Mouse (Mus musculus) midbrain, embryonic 16.5 days (tissue): Measurements from ENCODE around the gene Unc93a2. TPM values are rescaled to one million over a fixed set of nuclear protein-coding genes. Genes with fewer than 3 reads are reported as not detected.
"Not testable (repeated sequence)": the region's sequence is repeated elsewhere in the genome, so short reads cannot be mapped to it uniquely, and the experiment has no call there.

ENCODE experiments used
- ATAC-seq: fragments of 200-750 bp; cut with Nextera tagmentation; 2 replicates; pipeline ENCODE4 v1.8.0; 2017; ENCODE audit warnings: moderate TSS enrichment
- H3K27ac ChIP-seq: fragments of 300-500 bp; sonication (generic); 2 replicates; pipeline ENCODE4 v1.5.1; 2014; ENCODE audit warnings: mild to moderate bottlenecking, low read length, mixed read lengths
- H3K27me3 ChIP-seq: fragments of 300-500 bp; sonication (generic); 2 replicates; pipeline ENCODE4 v1.6.1; 2014; ENCODE audit warnings: low read depth, low read length, mixed read lengths; ENCODE audit not compliant: control insufficient read depth, insufficient read depth
- H3K36me3 ChIP-seq: fragments of 300-500 bp; sonication (generic); 2 replicates; pipeline ENCODE4 v1.6.1; 2014; ENCODE audit warnings: mild to moderate bottlenecking, low read length, moderate library complexity, mixed read lengths; ENCODE audit not compliant: control insufficient read depth, insufficient read depth
- H3K4me1 ChIP-seq: fragments of 300-500 bp; sonication (generic); 2 replicates; pipeline ENCODE4 v1.6.1; 2014; ENCODE audit warnings: mild to moderate bottlenecking, low read length, mixed read lengths; ENCODE audit not compliant: control insufficient read depth, insufficient read depth
- H3K4me2 ChIP-seq: fragments of 300-500 bp; sonication (generic); 2 replicates; pipeline ENCODE4 v1.6.1; 2014; ENCODE audit warnings: mild to moderate bottlenecking, low read length, mixed read lengths
- H3K4me3 ChIP-seq: fragments of 300-500 bp; sonication (generic); 2 replicates; pipeline ENCODE4 v1.5.1; 2014; ENCODE audit warnings: low read depth, mild to moderate bottlenecking, low read length, moderate library complexity, mixed read lengths
- H3K9ac ChIP-seq: fragments of 300-500 bp; sonication (generic); 2 replicates; pipeline ENCODE4 v1.6.1; 2014; ENCODE audit warnings: low read depth, low read length, mixed read lengths
- H3K9me3 ChIP-seq: fragments of 300-500 bp; sonication (generic); replicated peaks from 2 replicates; pipeline ENCODE4 v1.6.1; 2014; ENCODE audit warnings: mild to moderate bottlenecking, low read length, mixed read lengths; ENCODE audit not compliant: control insufficient read depth, poor library complexity, severe bottlenecking
- WGBS: fragments of 180-500 bp; shearing (Covaris S2); extraction: QIAGEN DNeasy Blood & Tissue Kit; methylation state at CpG from one replicate; pipeline ENCODE4 v1.1.7; 2014; 5-methylcytosine and 5-hydroxymethylcytosine counted together
- polyA plus RNA-seq: library from polyadenylated mRNA; unstranded; fragments of >200 nt; fragmentation: Nextera tagmentation; extraction: Ambion mirVana; gene quantifications from 2 replicates; pipeline ENCODE4 v1.2.1, GENCODE M21; 2015

The Unc93a2 gene
- polyA plus RNA-seq, 1 experiment from 2014 or later = not detected

- 86% methylated on average over 1 of the region's 1 CpGs for WGBS
- not testable (repeated sequence) for H3K4me3 ChIP-seq, H3K4me2 ChIP-seq, H3K4me1 ChIP-seq, ATAC-seq, H3K9me3 ChIP-seq, H3K27me3 ChIP-seq, H3K36me3 ChIP-seq, H3K27ac ChIP-seq, H3K9ac ChIP-seq
Measured at GRCm38 (mm10) chr17:7352596-7352995, 32.7 kb downstream of the Unc93a2 start, which contains the start of gene Ttll2. Ttll2 (minus strand) TSS chr17:7352696.

- H3K9me3 ChIP-seq, H3K36me3 ChIP-seq, H3K4me1 ChIP-seq, H3K27ac ChIP-seq, H3K4me2 ChIP-seq, H3K27me3 ChIP-seq, ATAC-seq, H3K9ac ChIP-seq, H3K4me3 ChIP-seq: not testable (repeated sequence)
- WGBS = 65% methylated on average over 1 of the region's 3 CpGs
Measured at GRCm38 (mm10) chr17:7348765-7349164, 36.5 kb downstream of the Unc93a2 start.

GRCm38 (mm10) chr17:7337381-7337780, 47.9 kb downstream of the Unc93a2 start:
- not testable (repeated sequence) for H3K4me1 ChIP-seq, H3K27ac ChIP-seq, H3K9me3 ChIP-seq, ATAC-seq, H3K36me3 ChIP-seq, H3K4me2 ChIP-seq, H3K4me3 ChIP-seq, H3K9ac ChIP-seq, H3K27me3 ChIP-seq
- WGBS = 66% methylated on average over 7 of the region's 9 CpGs

- H3K9ac ChIP-seq, H3K27me3 ChIP-seq, H3K36me3 ChIP-seq, H3K4me1 ChIP-seq, H3K4me3 ChIP-seq, H3K27ac ChIP-seq, H3K4me2 ChIP-seq, ATAC-seq, H3K9me3 ChIP-seq: not testable (repeated sequence)
- WGBS = 94% methylated on average over 3 of the region's 5 CpGs
Measured at GRCm38 (mm10) chr17:7332745-7333144, 52.5 kb downstream of the Unc93a2 start.

GRCm38 (mm10) chr17:7326415-7326814, 58.8 kb downstream of the Unc93a2 start:
- 84% methylated on average over 3 of the region's 8 CpGs for WGBS
- not testable (repeated sequence) for ATAC-seq, H3K9me3 ChIP-seq, H3K36me3 ChIP-seq, H3K4me3 ChIP-seq, H3K4me1 ChIP-seq, H3K4me2 ChIP-seq, H3K27me3 ChIP-seq, H3K9ac ChIP-seq, H3K27ac ChIP-seq

GRCm38 (mm10) chr17:7324346-7324745, 60.9 kb downstream of the Unc93a2 start, which contains the start of gene Tcp10a:
Tcp10a (plus strand) TSS chr17:7324646.
- H3K9me3 ChIP-seq, H3K4me3 ChIP-seq, H3K4me2 ChIP-seq, H3K27ac ChIP-seq, H3K9ac ChIP-seq, H3K36me3 ChIP-seq, H3K4me1 ChIP-seq, ATAC-seq, H3K27me3 ChIP-seq: not testable (repeated sequence)
- 96% methylated on average over 3 of the region's 5 CpGs for WGBS

- not testable (repeated sequence) for H3K4me2 ChIP-seq, H3K9ac ChIP-seq, H3K36me3 ChIP-seq, ATAC-seq, H3K27me3 ChIP-seq, H3K27ac ChIP-seq, H3K4me1 ChIP-seq, H3K4me3 ChIP-seq, H3K9me3 ChIP-seq
- 94% methylated on average over 6 of the region's 6 CpGs for WGBS
Measured at GRCm38 (mm10) chr17:7319789-7320188, 65.5 kb downstream of the Unc93a2 start.

GRCm38 (mm10) chr17:7315693-7316382, 69.4 kb downstream of the Unc93a2 start:
- not testable (repeated sequence) for H3K27ac ChIP-seq, H3K4me3 ChIP-seq, H3K4me2 ChIP-seq, H3K36me3 ChIP-seq, H3K4me1 ChIP-seq, H3K9me3 ChIP-seq, H3K9ac ChIP-seq, H3K27me3 ChIP-seq, ATAC-seq
- 78% methylated on average over 6 of the region's 8 CpGs for WGBS
